8 mouse cellular contexts compared by ENCODE assay signal in the genomic region with DNA sequence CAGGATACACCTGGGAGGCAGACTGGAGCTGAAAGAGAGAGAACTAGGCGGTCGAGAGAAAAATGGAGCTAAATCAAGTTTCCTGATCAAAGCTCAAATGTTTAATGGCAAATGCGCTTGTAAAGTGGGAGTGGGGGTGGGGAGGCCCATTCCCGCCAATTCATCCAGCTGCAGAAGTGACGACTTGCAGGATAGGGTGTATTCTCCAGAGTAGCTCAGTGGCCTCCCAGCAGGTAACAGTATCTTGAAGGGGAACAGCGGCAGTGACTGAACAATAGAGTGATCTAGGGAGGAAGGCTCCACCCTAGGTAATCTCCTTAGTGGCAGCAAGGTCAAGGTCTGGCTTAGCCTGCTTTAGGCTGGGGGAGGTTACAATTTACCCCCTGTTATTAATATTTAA. TPM values are rescaled to one million over a fixed set of nuclear protein-coding genes. Genes with fewer than 3 reads are reported as not detected.
DNase-seq lines count a peak whose midpoint lies in the region; TF ChIP-seq lines count a peak whose summit lies in the region.
"Not testable (repeated sequence)": the region's sequence is repeated elsewhere in the genome, so short reads cannot be mapped to it uniquely, and the experiment has no call there.
"Had no signal": no experiment of that assay in that cellular context is flagged by ENCODE, and none has a peak within 500 bp of the region (broad histone marks: within the 10 kb centered on the region; RNA-seq: fewer than 3 reads in every experiment).

No protein-coding gene starts in this region.

- not testable (repeated sequence) for TF ChIP-seq POLR2A in ES-Bruce4 (IDR thresholded peaks at IDR 0.05; ENCODE audit: insufficient read depth, low read length)

- peak; percentile 36; the same call in 1 of the 2 replicates for TF ChIP-seq EP300 in ES-Bruce4 (IDR thresholded peaks at IDR 0.05; ENCODE audit: insufficient read depth, low read depth, low read length)

- H3K4me1 ChIP-seq in ES-Bruce4 (ENCODE audit: control insufficient read depth, insufficient read depth, low read length); ES-E14 (ENCODE audit: control insufficient read depth in 2 of 2, insufficient read depth in 2 of 2, low read length in 2 of 2, poor library complexity in 1 of 2): not testable (repeated sequence)

- DNase-seq in ES-CJ7 (ENCODE audit: low read depth, low spot score) (peak; percentile 80), ES-E14 (ENCODE audit: low read depth, low spot score) (peak; percentile 29), R1 (ENCODE audit: low read depth, low spot score) (peak; percentile 89), ZHBTc4 (ENCODE audit: low read depth, low spot score) (peak; percentile 65)

- in situ Hi-C loops in ES-E14 (cut with MboI; ENCODE audit: low sequenced_read_pairs in 2 of 2, unreplicated experiment in 2 of 2) = not testable (repeated sequence)

- not testable (repeated sequence) for H3K4me3 ChIP-seq in ES-Bruce4 (ENCODE audit: low read depth, low read length); ES-E14 (ENCODE audit: insufficient read depth in 1 of 2, low read depth in 1 of 2, low read length in 2 of 2, poor library complexity in 1 of 2, severe bottlenecking in 1 of 2)

- TF ChIP-seq CTCF in ES-Bruce4 (IDR thresholded peaks at IDR 0.05; ENCODE audit: low read depth, low read length) = not testable (repeated sequence)

- H3K9me3 ChIP-seq in ES-Bruce4 (replicated peaks; ENCODE audit: control insufficient read depth, insufficient read depth, low read length, poor library complexity, severe bottlenecking); ES-E14 (ENCODE audit: control insufficient read depth, insufficient read depth, low read depth, low read length): not testable (repeated sequence)

- not testable (repeated sequence) for H3K9ac ChIP-seq in ES-Bruce4 (ENCODE audit: low read depth, poor library complexity, severe bottlenecking); ES-E14 (ENCODE audit: insufficient read depth, low read depth, low read length, poor library complexity, severe bottlenecking)

- not testable (repeated sequence) for H3K27me3 ChIP-seq in ES-Bruce4 (ENCODE audit: control insufficient read depth, insufficient read depth, low read length, poor library complexity, severe bottlenecking)

- H3K36me3 ChIP-seq in ES-Bruce4 (ENCODE audit: control insufficient read depth, insufficient read depth, low read length, poor library complexity, severe bottlenecking); ES-E14 (ENCODE audit: control insufficient read depth, insufficient read depth, low read length, poor library complexity, severe bottlenecking): not testable (repeated sequence)

- peak overlapping the region; percentile 83 for H3K27ac ChIP-seq in ES-Bruce4 (ENCODE audit: insufficient read depth, low read length)
- peak overlapping the region; percentile 73; the same call in 1 of the 2 replicates for H3K27ac ChIP-seq in ES-E14 (ENCODE audit: insufficient read depth, low read depth, low read length, poor library complexity, severe bottlenecking)

RNA-seq across cellular contexts. Expression of gene Cybb, which starts 12.5 kb away (rescaled TPM):
- polyA plus RNA-seq in ES-Bruce4 (2011; ENCODE audit: insufficient read depth, insufficient read length, low read depth, missing spikeins) = not detected in 2 replicates
- total RNA-seq in ES-E14 (2012; rRNA removed) = 0.69 and 2.7 TPM in 2 replicates
- total RNA-seq: MEL had no signal
- polyA plus RNA-seq: C2C12, Patski had no signal

Comparison
In these comparisons a context has a peak if more than half of its experiments do, and no peak if none do; other contexts are left out.
1. DNase-seq: peak in every context shown above with its lines; median percentile 89 in R1; 80 in ES-CJ7; 65 in ZHBTc4; 29 in ES-E14.